Mouse (Mus musculus) kidney, postnatal 4 days (tissue): ENCODE data around the gene Rbm38.

ENCODE experiments used
- DNase-seq, 2 experiments: peaks; one replicate each; pipeline ENCODE4 v3.0.0; 2021; ENCODE audit warnings: mixed read lengths in 2 of 2

The Rbm38 gene

GRCm38 (mm10) chr2:173061443-173062351 is 41.4 kb downstream of the Rbm38 start:
- peak in 1 of 2 experiments; percentile 39 for DNase-seq

- no peak for DNase-seq
Measured at GRCm38 (mm10) chr2:173063219-173063618, 42.9 kb downstream of the Rbm38 start.

DNA sequence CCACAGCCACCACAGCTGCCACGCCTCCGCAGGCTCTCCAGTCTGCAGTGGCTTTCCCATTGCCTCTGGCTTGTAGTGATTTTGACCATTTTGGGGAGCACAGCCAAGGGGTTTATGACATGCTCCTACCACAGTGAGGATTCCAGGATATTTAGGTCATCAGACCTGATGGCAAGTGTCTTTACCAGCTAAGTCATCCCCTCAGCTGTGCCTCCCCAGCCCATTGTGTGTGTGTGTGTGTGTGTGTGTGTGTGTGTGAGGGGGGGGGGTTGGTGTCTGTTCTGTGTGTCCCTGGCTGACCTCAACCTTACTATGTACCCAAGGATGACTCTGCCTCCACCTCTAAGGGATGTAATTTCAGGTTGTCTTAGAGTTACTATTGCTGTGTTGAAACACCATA is 44.6 kb downstream of the Rbm38 start:
- DNase-seq = no peak

GRCm38 (mm10) chr2:173072948-173073347 is 52.6 kb downstream of the Rbm38 start:
- no peak for DNase-seq

- DNase-seq = no peak
Measured at GRCm38 (mm10) chr2:173073666-173074065, 53.4 kb downstream of the Rbm38 start.

DNA sequence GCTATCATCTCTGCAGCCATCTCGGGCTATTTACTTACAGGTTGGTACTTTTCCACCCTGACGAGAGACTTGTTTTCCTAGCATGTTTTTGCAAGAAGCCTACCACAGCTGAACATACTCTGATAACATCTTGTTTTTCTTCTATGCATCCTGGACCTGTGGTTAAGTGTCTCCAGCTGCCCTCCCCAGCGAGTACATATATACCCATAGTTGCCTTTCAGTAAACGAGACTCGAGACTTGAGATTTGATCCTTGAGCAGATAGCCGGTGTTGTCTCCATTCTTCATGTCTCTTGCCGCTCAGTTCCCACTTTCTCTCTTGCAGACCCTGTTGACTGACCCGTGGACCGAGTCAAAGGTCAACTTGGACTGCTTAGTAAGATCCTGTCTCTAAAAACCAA is 56.6 kb downstream of the Rbm38 start:
- no peak for DNase-seq

DNA sequence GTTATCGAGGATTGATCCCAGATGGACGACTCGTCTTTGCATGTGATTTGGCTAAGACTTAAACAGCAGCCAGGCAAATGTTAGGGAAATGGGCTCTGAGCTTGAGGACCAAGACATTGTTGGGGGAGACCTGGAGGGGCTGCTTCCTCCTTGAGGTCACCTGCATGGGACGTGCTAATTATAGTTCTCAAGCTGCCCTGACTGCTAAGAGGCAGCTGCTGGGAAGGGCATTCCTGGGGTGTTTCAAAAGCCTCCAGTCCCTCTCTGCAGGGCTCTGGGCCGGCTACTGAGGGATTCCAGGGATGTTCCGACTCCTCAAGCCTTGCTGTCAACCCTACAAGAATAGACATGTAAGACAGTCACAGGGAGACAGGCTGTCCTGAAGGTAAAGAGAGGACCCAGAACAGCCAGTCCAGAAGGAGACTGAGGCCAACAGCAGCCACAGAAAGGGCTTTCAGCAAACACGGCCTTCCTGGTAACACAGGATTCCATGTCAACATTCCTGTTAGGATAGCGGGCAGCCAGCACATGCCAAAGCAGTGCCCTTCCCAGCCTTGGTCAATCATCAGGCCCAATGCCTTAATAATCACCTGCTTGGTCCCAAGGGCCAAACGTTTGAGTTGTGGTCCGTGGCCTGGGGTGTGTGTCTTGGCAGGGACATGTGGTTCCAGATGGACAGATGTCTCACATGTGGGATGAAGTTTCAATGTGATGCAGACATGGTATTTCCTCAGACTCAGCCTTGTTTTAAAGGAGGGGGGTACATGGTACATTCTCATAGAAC is 59.7 kb downstream of the Rbm38 start:
- DNase-seq = no peak

DNA sequence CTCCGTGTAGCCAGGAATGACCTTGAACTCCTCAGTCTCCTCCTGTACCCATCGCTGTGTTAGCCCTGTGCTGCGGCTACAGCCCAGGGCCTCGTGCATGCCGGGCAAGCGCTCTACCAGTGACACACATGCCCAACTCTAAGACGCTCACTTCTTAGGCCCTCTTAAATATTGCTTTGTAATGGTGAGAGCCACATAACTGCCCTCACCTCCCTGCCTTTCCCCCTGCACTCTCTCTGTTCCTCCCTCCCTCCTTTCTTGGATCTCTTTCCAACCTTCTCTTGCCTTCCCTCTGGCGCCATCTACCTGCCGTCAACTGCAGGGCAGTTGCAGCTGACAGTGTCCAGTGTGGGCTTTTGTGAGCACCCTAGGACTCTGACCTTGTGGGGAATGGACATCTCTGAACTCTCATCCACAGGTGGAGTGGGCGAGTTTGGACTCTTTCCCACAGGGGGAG is 60.5 kb downstream of the Rbm38 start:
- DNase-seq = peak; percentile 91 to 93

- no peak for DNase-seq
Measured at GRCm38 (mm10) chr2:173082706-173083105, 62.4 kb downstream of the Rbm38 start.

- DNase-seq = no peak
Measured at GRCm38 (mm10) chr2:173083106-173083505, 62.8 kb downstream of the Rbm38 start.

DNA sequence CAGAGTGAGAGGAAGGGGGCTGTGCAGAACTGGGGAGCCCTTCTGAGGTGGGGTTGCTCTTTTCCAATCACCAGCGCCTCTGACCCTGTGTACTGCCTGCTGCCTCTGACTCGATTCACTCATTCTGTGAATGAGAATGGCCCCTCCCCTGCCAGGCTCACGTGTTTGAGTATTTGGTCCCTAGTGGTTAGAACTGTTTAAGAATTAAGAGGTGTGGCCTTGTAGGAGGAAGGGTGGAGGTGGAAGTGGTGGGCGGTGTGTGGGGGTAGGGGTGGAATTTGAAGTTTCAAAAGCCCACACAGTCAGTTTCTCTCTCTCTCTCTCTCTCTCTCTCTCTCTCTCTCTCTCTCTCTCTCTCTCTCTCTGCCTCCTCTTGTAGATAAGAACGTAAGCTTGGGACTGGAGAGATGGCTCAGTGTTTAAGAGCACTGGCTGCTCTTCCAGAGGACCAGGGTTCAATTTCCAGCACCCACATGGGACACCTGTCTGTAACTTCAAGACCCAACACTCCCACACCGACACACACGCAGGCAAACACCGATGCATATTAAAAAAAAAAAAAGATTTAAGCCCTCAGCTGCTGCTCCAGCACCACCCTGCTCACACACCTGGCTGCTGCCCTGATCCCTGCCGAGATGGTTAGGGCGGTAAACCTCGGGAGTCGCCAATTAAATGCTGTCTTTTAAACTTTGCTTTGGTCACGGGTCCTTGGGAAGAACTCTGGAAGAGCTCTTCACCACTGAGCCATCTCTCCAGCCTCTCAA is 63.6 kb downstream of the Rbm38 start:
- peak; percentile 47 to 61 for DNase-seq
